Mouse (Mus musculus) fibroblast of lung, adult 2 months (primary cell): Measurements from ENCODE around the gene Ptprf.

Experiments used
- DNase-seq: peaks from one replicate; pipeline ENCODE4 v3.0.0-alpha.2; 2011; ENCODE audit warnings: low read depth

Gene Ptprf

DNA sequence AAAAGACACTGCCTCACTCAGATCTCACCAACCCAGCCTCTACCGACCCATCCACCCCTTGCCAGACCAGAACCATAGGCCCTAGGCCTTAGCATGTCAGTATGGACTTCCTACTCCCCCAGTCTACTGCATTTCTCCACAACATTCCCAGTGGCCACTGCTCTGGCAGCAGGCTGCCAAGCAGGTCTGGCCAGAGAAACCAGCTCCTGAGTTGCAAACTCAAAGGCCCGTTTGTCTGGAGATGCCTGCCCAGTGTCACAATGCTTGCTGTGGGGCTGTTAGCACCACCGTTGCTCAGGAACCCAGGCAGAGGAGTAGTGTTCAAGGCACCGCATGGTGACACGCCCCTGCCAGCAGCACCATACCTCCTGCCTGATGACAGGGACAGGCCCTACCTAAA is 5.0 kb downstream of the Ptprf start:
- no peak for DNase-seq

- DNase-seq = no peak
Observed at GRCm38 (mm10) chr4:118282182-118282562, 9.0 kb downstream of the Ptprf start.

GRCm38 (mm10) chr4:118281444-118282181 is 9.6 kb downstream of the Ptprf start:
- DNase-seq = no peak

GRCm38 (mm10) chr4:118280506-118280905 is 10.7 kb downstream of the Ptprf start:
- no peak for DNase-seq

DNA sequence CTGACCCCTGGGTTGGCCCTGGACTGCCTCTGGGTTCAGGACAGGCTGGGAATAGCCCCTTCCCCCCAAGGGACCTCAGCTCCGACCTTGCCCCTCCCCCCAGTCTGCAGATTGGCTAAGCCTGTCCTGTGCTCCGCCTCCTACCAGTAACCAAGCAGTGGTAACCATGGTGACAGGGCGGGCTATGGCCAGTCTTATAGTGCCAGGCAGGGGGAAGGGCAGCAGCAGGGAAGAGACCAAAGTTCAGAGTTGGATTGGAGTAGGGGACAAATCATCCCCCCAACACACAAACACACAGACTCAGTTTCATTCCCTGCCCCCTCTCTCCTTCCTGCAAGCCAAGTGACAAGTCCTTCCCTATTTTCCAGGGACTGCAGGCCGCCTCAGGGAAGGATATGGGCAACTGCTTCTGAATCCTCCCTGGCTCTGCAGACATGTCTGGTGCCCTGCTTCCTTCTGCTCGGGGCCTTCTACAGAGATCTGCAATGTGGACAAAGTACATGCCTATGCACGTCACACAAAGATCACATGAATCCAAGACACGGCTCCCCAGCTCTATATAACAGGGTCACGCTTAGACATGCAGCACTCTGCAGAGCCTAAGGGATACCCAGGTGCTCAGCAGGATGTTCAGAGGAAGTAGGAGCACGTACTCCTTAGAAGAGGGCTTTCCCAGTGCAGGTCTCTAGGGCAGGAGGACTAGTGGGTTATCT is 14.5 kb downstream of the Ptprf start:
- no peak for DNase-seq

DNA sequence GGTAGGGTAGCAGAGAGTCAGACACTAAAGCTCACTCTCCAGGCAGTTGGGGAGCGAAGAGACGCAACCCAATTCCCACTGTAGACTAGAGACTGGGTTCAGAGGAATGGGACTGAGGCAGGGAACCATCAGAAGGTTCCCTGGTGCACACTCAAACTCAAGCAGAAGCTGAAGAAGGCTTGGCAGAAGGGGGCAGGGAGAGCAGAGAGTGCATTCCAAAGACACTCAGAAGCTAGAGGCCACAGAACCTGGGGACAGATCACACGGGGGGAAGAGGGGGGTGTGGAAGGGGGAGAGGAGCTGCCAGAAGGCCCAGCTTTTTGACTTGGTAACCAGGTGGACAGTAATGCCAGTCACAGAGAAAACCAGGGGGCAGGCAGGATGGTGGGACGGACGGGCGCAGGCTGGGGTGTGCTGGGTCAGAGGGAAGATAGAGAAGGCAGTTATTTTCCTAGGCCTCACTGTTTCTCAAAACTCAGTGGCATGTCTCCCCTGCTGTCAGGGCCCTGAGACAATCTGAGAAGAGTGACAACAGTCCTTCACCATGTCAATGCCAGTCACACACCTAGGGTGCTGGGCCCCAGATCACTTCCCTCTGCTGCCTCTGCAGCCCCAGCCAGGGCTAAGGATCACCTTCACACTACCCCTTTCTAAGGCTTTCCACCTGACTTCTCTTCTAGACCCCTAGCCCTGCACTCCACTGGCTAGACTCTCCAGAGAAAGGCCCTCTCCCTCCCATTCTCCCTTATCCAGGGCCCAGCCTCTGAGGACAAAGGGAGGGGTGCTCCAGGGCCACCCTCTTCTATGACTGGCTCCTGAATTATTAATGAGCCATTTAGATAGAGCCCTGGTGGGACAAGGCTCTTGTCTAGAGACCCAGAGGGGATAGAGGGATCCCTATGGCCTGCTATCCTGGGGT is 15.3 kb downstream of the Ptprf start:
- DNase-seq = no peak

- no peak for DNase-seq
Observed at GRCm38 (mm10) chr4:118274521-118274920, 16.7 kb downstream of the Ptprf start.

GRCm38 (mm10) chr4:118273998-118274397 is 17.2 kb downstream of the Ptprf start:
- no peak for DNase-seq

GRCm38 (mm10) chr4:118273545-118273944 is 17.7 kb downstream of the Ptprf start:
- no peak for DNase-seq

DNA sequence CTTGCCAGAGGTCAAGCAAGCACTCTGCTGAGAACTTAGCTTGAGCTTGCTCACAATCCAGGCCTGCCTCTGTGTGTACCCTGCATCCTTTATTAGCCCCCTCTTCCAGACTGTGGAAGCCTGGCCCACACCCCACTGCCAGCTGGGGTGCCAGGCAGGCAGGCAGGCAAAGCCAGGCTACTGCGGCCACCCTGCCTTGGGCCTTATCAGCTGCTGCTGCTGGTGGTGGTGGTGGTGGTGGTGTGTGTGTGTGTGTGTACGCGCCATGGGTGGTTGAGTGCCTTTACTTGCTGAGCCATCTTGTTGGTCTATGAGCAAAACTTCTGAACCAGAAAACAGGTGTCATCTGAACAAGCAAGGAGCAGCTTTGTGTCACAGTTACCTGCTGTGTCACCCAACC is 18.3 kb downstream of the Ptprf start:
- no peak for DNase-seq

GRCm38 (mm10) chr4:118272258-118272657 is 18.9 kb downstream of the Ptprf start:
- DNase-seq = no peak

GRCm38 (mm10) chr4:118271556-118272074 is 19.6 kb downstream of the Ptprf start:
- no peak for DNase-seq

- DNase-seq = no peak
Observed at GRCm38 (mm10) chr4:118270706-118271105, 20.5 kb downstream of the Ptprf start.

- DNase-seq = no peak
Observed at GRCm38 (mm10) chr4:118269999-118270398, 21.2 kb downstream of the Ptprf start.

- no peak for DNase-seq
Observed at GRCm38 (mm10) chr4:118268429-118269212, 22.6 kb downstream of the Ptprf start.

GRCm38 (mm10) chr4:118265557-118265956 is 25.6 kb downstream of the Ptprf start:
- peak; percentile 54 for DNase-seq

- DNase-seq = no peak
Observed at GRCm38 (mm10) chr4:118261771-118262473, 29.3 kb downstream of the Ptprf start.

- no peak for DNase-seq
Observed at GRCm38 (mm10) chr4:118261291-118261690, 29.9 kb downstream of the Ptprf start.

DNA sequence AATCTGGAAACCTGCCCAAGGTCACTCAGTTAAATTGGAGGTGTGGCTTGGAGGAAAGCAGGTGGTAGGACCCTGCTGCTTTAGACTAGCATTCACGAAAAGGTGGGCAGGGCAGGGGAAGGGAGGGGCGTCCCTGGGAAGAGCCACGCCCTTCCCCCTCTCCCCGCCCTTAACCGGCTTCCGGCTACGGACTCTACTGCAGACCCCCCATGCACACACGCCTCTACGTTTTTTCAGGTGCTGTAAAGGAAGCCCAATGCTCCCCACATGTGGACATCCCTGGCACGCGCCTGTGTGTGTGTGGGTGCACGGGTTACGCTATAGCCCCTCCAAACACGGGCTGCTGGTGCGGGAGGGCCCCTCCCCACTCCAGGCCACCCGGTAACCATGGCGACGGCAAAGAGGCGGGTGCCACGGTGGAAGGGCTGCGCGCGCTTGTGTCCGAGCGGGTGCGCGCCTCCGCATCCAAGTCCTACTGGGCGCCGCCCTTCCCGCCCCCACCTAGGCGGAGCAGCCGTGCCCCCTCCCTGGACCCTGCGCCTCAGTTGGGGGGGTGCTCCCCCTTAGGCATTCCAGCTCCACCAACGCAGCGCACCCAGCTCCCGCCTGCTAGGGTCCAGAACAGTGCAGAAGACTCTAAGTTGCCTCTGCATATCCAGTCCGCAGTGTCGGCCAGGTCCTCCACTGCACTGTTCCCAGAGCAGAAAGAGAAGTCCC is 30.5 kb downstream of the Ptprf start:
- DNase-seq = no peak

- no peak for DNase-seq
Observed at GRCm38 (mm10) chr4:118259782-118260463, 31.3 kb downstream of the Ptprf start.
